In the genomic region with DNA sequence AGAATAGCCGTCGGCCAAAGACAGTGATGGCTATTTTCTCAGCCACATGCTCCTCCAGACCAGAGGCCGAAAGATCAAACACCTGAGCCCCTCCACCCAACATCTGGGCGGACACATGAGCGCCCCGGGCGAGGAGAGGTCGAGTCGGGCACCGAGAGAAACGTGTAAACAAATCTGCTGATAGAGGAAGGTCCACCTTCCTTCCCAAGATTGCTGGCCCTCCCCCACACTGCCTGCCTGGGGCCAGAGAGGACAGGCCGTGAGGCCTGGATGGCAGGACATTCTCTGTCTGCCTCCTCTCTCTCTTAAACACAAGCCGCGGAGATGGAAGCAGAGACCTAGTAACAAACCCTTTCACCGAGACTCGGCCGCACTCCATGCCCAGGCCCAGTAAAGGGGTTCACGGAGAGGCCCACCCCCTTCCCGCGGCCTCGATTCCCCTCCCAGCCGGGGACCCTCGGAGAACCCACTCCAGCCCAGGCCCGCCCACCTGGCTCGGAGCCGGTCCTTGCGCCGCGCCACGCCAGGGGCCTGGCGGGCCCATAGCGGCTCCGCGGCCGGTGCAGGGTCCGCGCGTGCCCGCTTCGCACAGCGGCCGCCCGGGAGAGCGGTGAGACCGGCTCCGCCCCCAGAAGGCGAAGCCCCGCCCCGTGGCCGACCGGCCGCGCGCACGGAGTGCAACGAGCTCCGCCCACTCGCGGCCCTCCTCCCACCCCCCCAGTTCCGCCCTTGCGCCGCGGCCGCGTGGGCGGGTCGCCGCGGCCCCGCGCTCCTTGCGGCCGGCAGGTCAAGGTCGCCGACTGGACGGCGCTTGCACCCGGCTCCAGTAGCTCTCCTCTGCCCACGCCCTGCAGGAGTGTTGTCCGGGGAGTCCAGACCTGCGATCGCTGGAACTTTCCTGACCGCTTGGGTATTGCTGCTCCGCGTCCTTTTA, we compare ENCODE assay signal across 8 mouse cellular contexts. TPM values are rescaled to one million over a fixed set of nuclear protein-coding genes. Genes with fewer than 3 reads are reported as not detected.
A peak's percentile ranks its signal among the peaks of the same experiment; 100 is the strongest.
DNase-seq lines count a peak whose midpoint lies in the region; ATAC-seq and TF ChIP-seq lines count a peak whose summit lies in the region.

No protein-coding gene starts in this region.

- H3K36me3 ChIP-seq in heart, embryonic 13.5 days: peaks cover 29% of the 10 kb centered on the region
- H3K36me3 ChIP-seq in liver, embryonic 14.5 days (replicated peaks; ENCODE audit: control insufficient read depth, insufficient read depth, low read depth): peaks cover 35% of the 10 kb centered on the region
- H3K36me3 ChIP-seq in stomach, embryonic 14.5 days (ENCODE audit: control insufficient read depth, insufficient read depth, low read length): peaks cover 25% of the 10 kb centered on the region

- peak overlapping the region; percentile 97 for H3K27ac ChIP-seq in heart, embryonic 13.5 days (replicated peaks)
- H3K27ac ChIP-seq in liver, embryonic 14.5 days: peak overlapping the region; percentile 97
- H3K27ac ChIP-seq in stomach, embryonic 14.5 days (ENCODE audit: low read length): peak overlapping the region; percentile 94

- TF ChIP-seq EP300 in liver, embryonic 14.5 days (IDR thresholded peaks at IDR 0.05; ENCODE audit: low read depth): no peak

- peak overlapping the region; percentile 96 for H3K9ac ChIP-seq in heart, embryonic 13.5 days
- H3K9ac ChIP-seq in liver, embryonic 14.5 days (replicated peaks): peak overlapping the region; percentile 99
- H3K9ac ChIP-seq in stomach, embryonic 14.5 days (replicated peaks; ENCODE audit: low read depth, low read length): peak overlapping the region; percentile 70

- H3K4me2 ChIP-seq in heart, embryonic 13.5 days: peak overlapping the region; percentile 83
- H3K4me2 ChIP-seq in liver, embryonic 14.5 days (ENCODE audit: low read depth): peak overlapping the region; percentile 99
- peak overlapping the region; percentile 82 for H3K4me2 ChIP-seq in stomach, embryonic 14.5 days (replicated peaks; ENCODE audit: low read depth, low read length)

- ATAC-seq in erythroid progenitor cell, adult 5-6 weeks (replicated peaks; ENCODE audit: low FRiP score, poor library complexity, severe bottlenecking): peak; percentile 50
- peak; percentile 79 for ATAC-seq in heart, embryonic 13.5 days (ENCODE audit: extremely low read depth, insufficient number of reproducible peaks, low FRiP score, low TSS enrichment)
- ATAC-seq in liver, embryonic 14.5 days (ENCODE audit: insufficient read depth): peak; percentile 73
- peak; percentile 77 for ATAC-seq in stomach, embryonic 14.5 days (ENCODE audit: insufficient number of reproducible peaks, insufficient read depth, low FRiP score, low read depth)

- H3K4me3 ChIP-seq in heart, embryonic 13.5 days: peak overlapping the region; percentile 93
- H3K4me3 ChIP-seq in liver, embryonic 14.5 days (ENCODE audit: insufficient read depth in 1 of 2, low read depth in 2 of 2, low read length in 2 of 2): peak overlapping the region; percentile 68 to 86
- H3K4me3 ChIP-seq in stomach, embryonic 14.5 days (ENCODE audit: low read depth, low read length): peak overlapping the region; percentile 81

- WGBS in heart, embryonic 13.5 days: under 1% methylated on average over 76 of the region's 85 CpGs
- WGBS in liver, embryonic 14.5 days (ENCODE audit: insufficient replicate concordance): under 1% methylated on average over 85 of the region's 85 CpGs
- WGBS in stomach, embryonic 14.5 days: under 1% methylated on average over 79 of the region's 85 CpGs

- H3K4me1 ChIP-seq in heart, embryonic 13.5 days: peaks cover 38% of the 10 kb centered on the region
- H3K4me1 ChIP-seq in liver, embryonic 14.5 days (replicated peaks; ENCODE audit: control insufficient read depth in 2 of 2, insufficient read depth in 2 of 2, low read length in 1 of 2): peaks cover 26 to 33% of the 10 kb centered on the region in 2 experiments
- H3K4me1 ChIP-seq in stomach, embryonic 14.5 days (ENCODE audit: control insufficient read depth, insufficient read depth, low read length): peaks cover 17% of the 10 kb centered on the region

- peak; percentile 19; the same call in 1 of the 2 replicates for TF ChIP-seq CTCF in liver, embryonic 14.5 days (IDR thresholded peaks at IDR 0.05; ENCODE audit: low read depth)

- peak; percentile 68 to 79 for DNase-seq in CD8-positive naive resting alpha-beta T cell, adult 2 months (ENCODE audit: low read depth in 2 of 2, low spot score in 2 of 2)
- peak; percentile 85 for DNase-seq in c-Kit-negative CD71-positive TER-119-positive erythroid progenitor cells, embryonic 14.5 days (ENCODE audit: low read depth, low spot score)
- peak; percentile 97 for DNase-seq in kidney, postnatal 10 days
- DNase-seq in liver, embryonic 14.5 days (ENCODE audit: low read depth in 3 of 3, low spot score in 3 of 3): peak; percentile 76 to 78 (median 77)
- DNase-seq in neural tube, embryonic 10.5 days (ENCODE audit: extremely low spot score, low spot score): peak; percentile 92

- H3K27me3 ChIP-seq in heart, embryonic 13.5 days (replicated peaks): peaks cover 14% of the 10 kb centered on the region
- no peaks in the 10 kb centered on the region for H3K27me3 ChIP-seq in liver, embryonic 14.5 days (ENCODE audit: control insufficient read depth, insufficient read depth, low read length)
- H3K27me3 ChIP-seq in stomach, embryonic 14.5 days (ENCODE audit: control insufficient read depth, insufficient read depth, low read length): no peaks in the 10 kb centered on the region

- H3K9me3 ChIP-seq in heart, embryonic 13.5 days: no peaks in the 10 kb centered on the region
- H3K9me3 ChIP-seq in liver, embryonic 14.5 days (ENCODE audit: control insufficient read depth, low read length): no peaks in the 10 kb centered on the region
- H3K9me3 ChIP-seq in stomach, embryonic 14.5 days (ENCODE audit: control insufficient read depth, low read depth, low read length): no peaks in the 10 kb centered on the region

RNA-seq across cellular contexts. Expression of a gene that starts 0.6 kb away (rescaled TPM):
- 211 and 271 TPM in 2 replicates for total RNA-seq in erythroid progenitor cell, adult 5-6 weeks (2015; ENCODE audit: low replicate concordance)
- total RNA-seq in erythroid progenitor cell, adult 5-6 weeks (2017; ENCODE audit: low replicate concordance): 78.9 and 80.8 TPM in 2 replicates
- polyA plus RNA-seq in heart, embryonic 13.5 days (2015; fragmentation: Nextera tagmentation; extraction: Ambion mirVana): 287 and 294 TPM in 2 replicates
- 167 and 187 TPM in 2 replicates for polyA plus RNA-seq in liver, embryonic 14.5 days (2012; rRNA removed)
- polyA plus RNA-seq in liver, embryonic 14.5 days (2014; fragmentation: Nextera tagmentation; extraction: Ambion mirVana): 339 and 363 TPM in 2 replicates
- polyA plus RNA-seq in stomach, embryonic 14.5 days (2014; fragmentation: Nextera tagmentation; extraction: Ambion mirVana): 215 and 216 TPM in 2 replicates

RNA-seq across cellular contexts. Expression of a gene that starts 14.0 kb away (rescaled TPM):
- not detected in 2 replicates for total RNA-seq in erythroid progenitor cell, adult 5-6 weeks (2015; ENCODE audit: low replicate concordance)
- total RNA-seq in erythroid progenitor cell, adult 5-6 weeks (2017; ENCODE audit: low replicate concordance): not detected in 2 replicates
- polyA plus RNA-seq in heart, embryonic 13.5 days (2015; fragmentation: Nextera tagmentation; extraction: Ambion mirVana): 1.1 and 1.7 TPM in 2 replicates
- 1.4 and 1.9 TPM in 2 replicates for polyA plus RNA-seq in liver, embryonic 14.5 days (2012; rRNA removed)
- 1.0 and 1.2 TPM in 2 replicates for polyA plus RNA-seq in liver, embryonic 14.5 days (2014; fragmentation: Nextera tagmentation; extraction: Ambion mirVana)
- polyA plus RNA-seq in stomach, embryonic 14.5 days (2014; fragmentation: Nextera tagmentation; extraction: Ambion mirVana): 7.9 and 9.7 TPM in 2 replicates

RNA-seq across cellular contexts. Expression of a gene that starts 22.9 kb away (rescaled TPM):
- 90.1 and 125 TPM in 2 replicates for total RNA-seq in erythroid progenitor cell, adult 5-6 weeks (2015; ENCODE audit: low replicate concordance)
- 38.5 and 49.9 TPM in 2 replicates for total RNA-seq in erythroid progenitor cell, adult 5-6 weeks (2017; ENCODE audit: low replicate concordance)
- 220 and 224 TPM in 2 replicates for polyA plus RNA-seq in heart, embryonic 13.5 days (2015; fragmentation: Nextera tagmentation; extraction: Ambion mirVana)
- polyA plus RNA-seq in liver, embryonic 14.5 days (2012; rRNA removed): 25.4 and 28.9 TPM in 2 replicates
- polyA plus RNA-seq in liver, embryonic 14.5 days (2014; fragmentation: Nextera tagmentation; extraction: Ambion mirVana): 34.1 and 41.4 TPM in 2 replicates
- 112 and 122 TPM in 2 replicates for polyA plus RNA-seq in stomach, embryonic 14.5 days (2014; fragmentation: Nextera tagmentation; extraction: Ambion mirVana)

RNA-seq across cellular contexts. Expression of a gene that starts 40.3 kb away (rescaled TPM):
- not detected in 2 replicates for total RNA-seq in erythroid progenitor cell, adult 5-6 weeks (2015; ENCODE audit: low replicate concordance)
- total RNA-seq in erythroid progenitor cell, adult 5-6 weeks (2017; ENCODE audit: low replicate concordance): not detected in 2 replicates
- polyA plus RNA-seq in heart, embryonic 13.5 days (2015; fragmentation: Nextera tagmentation; extraction: Ambion mirVana): 2.8 and 2.9 TPM in 2 replicates
- polyA plus RNA-seq in liver, embryonic 14.5 days (2012; rRNA removed): 1.6 and 2.0 TPM in 2 replicates
- 0.17 and 0.35 TPM in 2 replicates for polyA plus RNA-seq in liver, embryonic 14.5 days (2014; fragmentation: Nextera tagmentation; extraction: Ambion mirVana)
- 7.1 and 8.0 TPM in 2 replicates for polyA plus RNA-seq in stomach, embryonic 14.5 days (2014; fragmentation: Nextera tagmentation; extraction: Ambion mirVana)

RNA-seq across cellular contexts. Expression of a gene that starts 41.2 kb away (rescaled TPM):
- total RNA-seq in erythroid progenitor cell, adult 5-6 weeks (2015; ENCODE audit: low replicate concordance): 5,198 and 5,361 TPM in 2 replicates
- 5,184 and 5,388 TPM in 2 replicates for total RNA-seq in erythroid progenitor cell, adult 5-6 weeks (2017; ENCODE audit: low replicate concordance)
- polyA plus RNA-seq in heart, embryonic 13.5 days (2015; fragmentation: Nextera tagmentation; extraction: Ambion mirVana): 47.2 and 59.5 TPM in 2 replicates
- 570 and 632 TPM in 2 replicates for polyA plus RNA-seq in liver, embryonic 14.5 days (2012; rRNA removed)
- 606 and 703 TPM in 2 replicates for polyA plus RNA-seq in liver, embryonic 14.5 days (2014; fragmentation: Nextera tagmentation; extraction: Ambion mirVana)
- polyA plus RNA-seq in stomach, embryonic 14.5 days (2014; fragmentation: Nextera tagmentation; extraction: Ambion mirVana): 4.2 and 4.6 TPM in 2 replicates

Comparison
In these comparisons a context has a peak if more than half of its experiments do, and no peak if none do; other contexts are left out.
1. Peak in every context shown above with its lines: DNase-seq, ATAC-seq, H3K4me3 ChIP-seq and H3K27ac ChIP-seq.